Mouse (Mus musculus): ENCODE measurements at regions not wholly inside any gene's neighbourhood (a gene's known extent, or its start where the extent isn't known, plus 50 kb on each side); places are given as distances from the start of the nearest gene placed in this dataset.

GRCm38 (mm10) chr9:46636261-46637010 lies 316.6 kb upstream of the 4931429L15Rik start:
- no peak for DNase-seq (ENCODE audit: low read depth, low spot score)

DNA sequence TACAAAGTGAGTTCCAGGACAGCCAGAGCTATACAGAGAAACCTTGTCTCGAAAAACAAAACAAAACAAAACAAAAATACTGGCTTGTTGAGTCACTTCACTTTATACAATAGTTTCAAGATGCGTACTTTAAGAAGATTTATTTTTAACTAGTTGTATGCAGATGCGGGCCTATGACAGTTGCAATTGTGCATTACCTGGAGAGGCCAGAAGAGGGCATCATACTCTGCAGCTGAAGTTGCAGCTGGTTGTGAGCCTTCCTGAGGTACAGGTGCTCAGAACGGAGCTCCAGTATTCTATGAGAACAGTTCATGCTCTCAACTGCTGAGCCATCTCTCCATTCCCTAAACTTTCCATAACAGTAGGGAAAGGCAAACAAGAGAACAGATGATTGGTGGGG lies 314.2 kb upstream of the 4931429L15Rik start:
- no peak for DNase-seq (ENCODE audit: low read depth, low spot score)

GRCm38 (mm10) chr9:46632576-46632975 lies 312.8 kb upstream of the 4931429L15Rik start:
- no peak for DNase-seq (ENCODE audit: low read depth, low spot score)

GRCm38 (mm10) chr9:46622255-46622654 lies 302.5 kb upstream of the 4931429L15Rik start:
- DNase-seq (ENCODE audit: low read depth, low spot score) = no peak

GRCm38 (mm10) chr9:46621851-46622250 lies 302.1 kb upstream of the 4931429L15Rik start:
- no peak for DNase-seq (ENCODE audit: low read depth, low spot score)

DNA sequence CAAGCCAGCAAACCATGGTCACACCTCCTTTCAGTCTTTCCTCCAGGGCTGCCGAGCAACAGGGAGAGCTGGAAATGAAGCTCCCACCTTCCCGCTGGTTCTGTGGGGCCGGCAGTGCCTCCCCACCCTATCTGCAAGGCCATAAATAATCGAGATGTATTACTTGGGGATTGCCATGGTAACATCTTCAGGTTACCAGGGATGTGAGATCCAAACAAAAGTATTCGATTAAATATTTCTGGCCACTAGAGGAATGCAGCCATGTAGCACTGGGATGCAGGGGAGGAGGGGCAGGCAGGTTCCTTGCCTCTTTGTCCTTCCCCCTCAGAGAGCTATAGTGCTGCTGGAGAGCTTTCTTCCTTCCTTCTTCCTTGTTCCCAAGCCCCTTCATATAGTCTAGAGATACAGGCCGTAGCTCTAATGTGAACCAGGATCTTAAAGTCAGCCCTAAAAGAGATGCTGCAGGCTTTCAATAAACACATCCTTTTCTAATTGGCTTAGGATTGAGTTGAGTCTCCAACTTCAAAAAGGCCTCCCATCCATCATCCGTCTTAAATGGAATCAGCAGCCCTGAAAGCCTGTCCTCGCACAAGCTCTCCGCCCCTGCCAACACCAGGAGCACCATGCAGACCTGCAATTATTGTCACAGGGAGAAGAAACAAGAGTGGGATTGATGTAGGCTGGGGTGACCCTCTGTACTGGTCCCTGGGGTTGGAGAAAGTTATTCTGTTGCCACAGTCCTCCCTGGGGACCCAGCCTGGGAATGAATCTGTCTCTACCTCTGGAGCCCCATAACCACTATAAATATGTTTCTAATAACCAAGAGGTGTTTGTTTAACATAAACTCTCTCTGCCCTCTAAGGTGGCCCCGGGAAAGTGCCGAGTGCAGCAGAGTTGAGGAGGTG lies 290.6 kb upstream of the 4931429L15Rik start:
- peak; percentile 56 for DNase-seq (ENCODE audit: low read depth, low spot score)

GRCm38 (mm10) chr9:46608695-46609094 lies 288.9 kb upstream of the 4931429L15Rik start:
- DNase-seq (ENCODE audit: low read depth, low spot score) = no peak

DNA sequence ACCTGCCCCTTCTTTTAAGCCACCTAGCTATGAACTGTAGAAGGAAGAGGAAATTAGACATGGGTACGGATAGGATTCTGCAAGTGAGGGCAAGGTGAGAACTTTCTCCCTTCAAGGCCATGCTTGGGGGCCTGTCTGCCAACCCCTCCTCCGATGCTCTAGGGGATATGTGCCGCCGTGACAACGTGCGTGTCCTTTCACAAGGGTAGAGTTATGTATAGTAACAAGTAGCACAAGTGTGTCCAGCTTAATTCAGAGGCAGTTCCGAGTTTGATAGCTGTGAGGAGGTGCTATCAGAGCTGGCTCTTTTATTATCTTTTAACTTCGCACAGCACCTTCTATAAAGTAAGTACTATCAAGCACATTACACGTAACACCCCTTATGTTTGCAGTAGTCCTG lies 281.0 kb upstream of the 4931429L15Rik start:
- no peak for DNase-seq (ENCODE audit: low read depth, low spot score)

DNA sequence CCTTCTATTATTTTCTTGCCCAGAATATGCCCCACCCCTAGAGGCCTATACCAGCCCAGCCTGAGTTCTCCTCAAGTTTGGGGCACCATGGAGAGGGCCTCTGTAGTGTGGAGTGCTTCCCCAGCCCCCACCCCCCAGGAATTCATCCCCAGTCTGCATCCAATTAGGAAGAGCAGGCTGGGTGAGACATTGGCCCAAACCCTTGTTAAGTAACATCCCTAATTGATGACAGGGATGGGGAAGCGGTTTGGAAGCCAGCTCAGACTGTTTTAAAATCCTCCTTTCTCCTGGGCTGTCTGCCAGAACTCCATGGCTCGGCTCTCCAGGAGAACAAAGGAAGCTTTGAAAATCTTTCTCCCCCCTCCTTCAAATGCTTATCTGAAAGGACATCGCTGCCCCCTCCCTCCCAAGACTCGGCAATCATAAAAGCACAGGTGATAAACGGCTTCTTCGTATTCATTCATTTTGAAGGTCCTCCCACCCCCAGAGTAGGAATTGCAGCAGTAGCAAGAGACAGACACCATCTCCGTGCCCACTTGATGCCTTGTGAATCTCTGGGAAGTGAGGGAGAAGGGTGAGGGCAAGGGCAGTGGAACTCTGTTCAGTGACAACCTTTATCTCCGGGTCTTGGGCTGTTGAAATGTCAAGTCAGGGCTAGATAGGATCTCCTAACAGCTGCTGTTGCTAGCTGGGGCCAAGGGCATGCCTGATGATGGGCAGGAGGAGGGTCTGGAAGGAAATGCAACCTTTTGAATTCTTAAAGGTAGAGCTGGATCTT lies 280.3 kb upstream of the 4931429L15Rik start:
- no peak for DNase-seq (ENCODE audit: low read depth, low spot score)

DNA sequence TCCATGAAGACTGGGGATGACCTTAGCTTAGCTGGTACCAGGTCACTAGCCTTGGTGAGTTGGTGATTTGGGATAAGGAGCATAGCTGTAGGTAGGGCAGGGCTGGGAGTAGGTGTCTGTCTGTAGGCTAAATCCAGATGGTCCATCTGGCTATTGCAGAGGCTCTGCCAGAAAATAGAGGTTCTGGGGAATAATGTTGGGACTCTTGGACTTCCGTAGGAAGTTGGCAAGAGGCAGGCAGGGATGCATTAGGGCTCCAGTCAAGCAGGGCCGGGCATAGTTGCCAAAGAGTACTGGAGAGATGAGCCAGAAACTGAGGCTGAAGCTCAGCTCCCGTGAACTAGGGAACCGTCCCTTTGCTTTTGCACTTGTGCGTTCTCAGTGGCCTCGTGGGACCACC lies 278.7 kb upstream of the 4931429L15Rik start:
- DNase-seq (ENCODE audit: low read depth, low spot score) = no peak

DNA sequence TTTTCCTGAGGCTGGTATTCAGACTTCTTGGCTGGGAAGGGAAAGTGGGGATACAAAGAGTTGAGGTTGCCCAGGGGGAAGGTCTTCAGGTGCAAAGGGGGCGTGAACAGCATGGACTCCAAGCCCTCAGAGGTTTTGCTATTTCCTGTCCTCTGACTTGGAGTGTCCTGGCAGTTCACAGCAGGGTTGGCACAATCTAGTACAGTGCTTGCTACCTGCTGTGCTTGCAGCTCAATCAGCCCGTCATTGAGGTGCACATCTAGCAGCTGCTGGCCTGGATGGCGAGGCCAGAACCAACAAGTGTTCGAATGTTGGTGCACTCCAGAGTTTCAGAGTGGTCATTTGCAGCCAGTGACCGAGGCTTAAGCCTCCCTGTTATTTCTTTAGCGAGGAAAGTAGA lies 273.7 kb upstream of the 4931429L15Rik start:
- no peak for DNase-seq (ENCODE audit: low read depth, low spot score)

DNA sequence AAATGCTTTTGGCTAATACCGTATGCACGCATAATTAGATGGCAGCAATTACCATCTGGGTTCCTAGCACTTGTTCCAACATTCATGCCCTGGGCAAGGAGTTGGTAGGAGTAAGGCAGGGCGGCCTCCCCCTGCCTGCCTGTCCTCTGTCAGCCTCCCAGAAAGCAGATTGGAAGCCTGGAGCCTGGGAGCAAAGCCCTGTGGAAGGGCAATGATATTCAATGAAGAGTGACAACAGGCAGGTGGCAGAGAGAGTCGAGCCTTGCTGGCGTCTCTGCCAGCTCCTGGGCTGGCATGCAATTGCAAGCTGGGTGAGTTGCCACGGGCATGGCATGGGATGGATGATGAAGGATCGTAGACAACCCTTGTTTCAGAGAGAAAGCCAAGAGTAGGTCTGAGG lies 273.1 kb upstream of the 4931429L15Rik start:
- no peak for DNase-seq (ENCODE audit: low read depth, low spot score)

- no peak for DNase-seq (ENCODE audit: low read depth, low spot score)
Observed at GRCm38 (mm10) chr9:46586818-46587217, 267.0 kb upstream of the 4931429L15Rik start.

- no peak for DNase-seq (ENCODE audit: low read depth, low spot score)
Observed at GRCm38 (mm10) chr9:46581844-46582243, 262.1 kb upstream of the 4931429L15Rik start.

GRCm38 (mm10) chr9:46562301-46562700 lies 242.5 kb upstream of the 4931429L15Rik start:
- DNase-seq (ENCODE audit: low read depth, low spot score) = no peak

GRCm38 (mm10) chr9:46558481-46558880 lies 238.7 kb upstream of the 4931429L15Rik start:
- DNase-seq (ENCODE audit: low read depth, low spot score) = no peak

DNA sequence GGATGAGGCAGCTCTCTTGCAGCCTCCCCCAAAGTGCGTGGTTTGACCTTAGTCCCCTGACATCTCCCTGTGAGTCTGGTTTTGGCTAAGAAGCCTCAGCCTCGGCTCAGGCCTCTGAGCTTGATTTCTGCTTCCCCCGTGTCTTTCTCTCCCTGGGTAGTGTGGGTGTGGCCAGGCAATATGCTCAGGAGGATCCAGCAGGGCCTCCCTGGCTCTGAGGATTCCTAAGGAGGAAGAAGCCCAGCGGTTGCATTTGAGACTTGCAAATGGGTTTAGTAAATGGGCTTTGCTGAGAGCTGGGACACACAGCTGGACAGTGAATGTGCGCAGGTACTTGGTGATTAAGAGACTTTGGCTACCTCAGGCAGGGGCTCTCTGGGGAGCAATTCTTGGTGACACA lies 238.0 kb upstream of the 4931429L15Rik start:
- DNase-seq (ENCODE audit: low read depth, low spot score) = no peak

GRCm38 (mm10) chr9:46555156-46555555 lies 235.4 kb upstream of the 4931429L15Rik start:
- DNase-seq (ENCODE audit: low read depth, low spot score) = no peak

- no peak for DNase-seq (ENCODE audit: low read depth, low spot score)
Observed at GRCm38 (mm10) chr9:46554586-46555152, 234.9 kb upstream of the 4931429L15Rik start.

DNA sequence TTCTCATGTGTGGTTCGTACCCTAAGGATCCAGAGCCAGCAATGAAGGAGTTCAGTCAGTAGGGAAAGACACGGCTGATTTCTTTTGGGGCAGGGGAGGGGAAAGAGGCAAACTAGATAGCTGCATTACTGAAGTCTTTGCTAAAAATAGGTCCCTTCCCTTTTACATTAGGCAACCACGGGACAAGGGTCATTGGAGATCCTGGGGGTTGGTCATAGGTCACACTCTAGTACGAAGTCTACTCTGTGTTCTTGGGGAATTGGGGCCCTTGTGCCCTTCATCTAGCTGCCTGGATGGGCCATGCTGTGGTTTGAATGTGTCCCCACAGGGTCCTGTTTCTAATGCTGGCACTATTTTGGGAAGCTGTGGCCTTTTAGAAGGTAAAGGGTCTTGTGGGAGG lies 229.6 kb upstream of the 4931429L15Rik start:
- DNase-seq (ENCODE audit: low read depth, low spot score) = no peak

GRCm38 (mm10) chr9:46544326-46544725 lies 224.5 kb upstream of the 4931429L15Rik start:
- DNase-seq (ENCODE audit: low read depth, low spot score) = no peak

DNA sequence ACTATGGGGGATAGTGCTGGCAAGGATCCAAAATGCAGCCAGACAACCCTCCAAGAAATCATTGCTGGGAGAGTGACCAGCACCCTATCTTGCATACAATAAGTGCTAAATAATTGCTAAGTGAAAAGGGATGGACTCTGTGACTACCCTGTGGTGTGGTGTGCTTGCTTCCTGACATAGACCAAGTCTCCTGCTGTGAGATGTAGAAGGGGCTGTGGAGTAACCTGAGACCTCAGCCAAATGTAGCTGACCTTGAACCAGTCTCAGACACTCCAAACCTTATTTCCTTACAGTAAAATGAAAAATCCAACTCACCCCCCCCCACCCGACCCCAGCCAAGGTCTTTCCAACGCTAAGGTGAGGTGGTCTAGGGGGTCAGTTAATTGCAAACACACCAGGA lies 221.2 kb upstream of the 4931429L15Rik start:
- DNase-seq (ENCODE audit: low read depth, low spot score) = no peak
